Comparison of ENCODE assay signal across 14 mouse cellular contexts in the genomic region with DNA sequence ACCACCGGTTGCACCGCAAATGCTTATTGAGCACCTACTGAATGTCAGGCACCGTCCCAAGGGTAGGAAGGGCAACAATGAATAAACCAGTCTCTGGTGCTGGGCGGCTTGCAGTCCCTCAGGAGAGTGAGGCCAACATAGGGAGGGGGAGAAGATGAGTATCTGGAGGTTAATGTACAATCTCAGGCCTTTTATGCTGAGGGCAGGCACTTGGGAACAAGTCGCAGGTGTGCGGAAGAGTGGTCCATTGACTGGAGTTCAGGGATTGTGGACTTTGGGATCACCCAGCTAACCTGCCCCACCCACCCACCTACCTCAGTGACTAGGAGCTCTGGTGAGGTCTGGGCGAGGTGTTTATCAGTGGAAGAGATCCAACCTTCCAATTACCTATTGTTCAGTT. TPM values are rescaled to one million over a fixed set of nuclear protein-coding genes. Genes with fewer than 3 reads are reported as not detected.
DNase-seq lines count a peak whose midpoint lies in the region; ATAC-seq and TF ChIP-seq lines count a peak whose summit lies in the region.
"Had no signal": no experiment of that assay in that cellular context is flagged by ENCODE, and none has a peak within 500 bp of the region (broad histone marks: within the 10 kb centered on the region; RNA-seq: fewer than 3 reads in every experiment).

No protein-coding gene starts in this region.

- H3K9ac ChIP-seq in liver, embryonic 15.5 days: no peak overlapping the region
- H3K9ac ChIP-seq in intestine, embryonic 16.5 days (ENCODE audit: low read depth, low read length): peak overlapping the region; percentile 45
- H3K9ac ChIP-seq in kidney, postnatal 0 days (ENCODE audit: low read depth, low read length): no peak overlapping the region
- H3K9ac ChIP-seq in stomach, embryonic 16.5 days (ENCODE audit: low read length): no peak overlapping the region

- H3K36me3 ChIP-seq in liver, embryonic 15.5 days (replicated peaks): no peaks in the 10 kb centered on the region
- 0 out of 2 replicates have a peak, but pooled peaks cover 3% of the 10 kb centered on the region for H3K36me3 ChIP-seq in intestine, embryonic 16.5 days (ENCODE audit: control insufficient read depth, insufficient read depth, low read length)
- peaks cover 8% of the 10 kb centered on the region; the same call in 1 of the 2 replicates for H3K36me3 ChIP-seq in kidney, postnatal 0 days (ENCODE audit: insufficient read depth, low read length)
- H3K36me3 ChIP-seq in stomach, embryonic 16.5 days (ENCODE audit: control insufficient read depth, insufficient read depth, low read length): no peaks in the 10 kb centered on the region
- peaks cover 8% of the 10 kb centered on the region; the same call in 1 of the 2 replicates for H3K36me3 ChIP-seq in thymus, adult 2 months (ENCODE audit: control insufficient read depth, insufficient read depth, low read length)

- 70% methylated on average over 7 of the region's 7 CpGs for WGBS in liver, embryonic 15.5 days (ENCODE audit: insufficient replicate concordance)
- WGBS in intestine, embryonic 16.5 days: 59% methylated on average over 7 of the region's 7 CpGs
- 68% methylated on average over 7 of the region's 7 CpGs for WGBS in kidney, postnatal 0 days
- 79% methylated on average over 7 of the region's 7 CpGs for WGBS in stomach, embryonic 16.5 days
- WGBS in thymus, adult 2 months: 98% methylated on average over 7 of the region's 7 CpGs

- no peaks in the 10 kb centered on the region for H3K27me3 ChIP-seq in liver, embryonic 15.5 days
- H3K27me3 ChIP-seq in intestine, embryonic 16.5 days (replicated peaks; ENCODE audit: control insufficient read depth, insufficient read depth, low read length): no peaks in the 10 kb centered on the region
- no peaks in the 10 kb centered on the region for H3K27me3 ChIP-seq in kidney, postnatal 0 days (ENCODE audit: insufficient read depth, low read length)
- H3K27me3 ChIP-seq in stomach, embryonic 16.5 days (ENCODE audit: control insufficient read depth, insufficient read depth, low read length): no peaks in the 10 kb centered on the region
- H3K27me3 ChIP-seq in thymus, adult 2 months (ENCODE audit: control insufficient read depth, insufficient read depth, low read length): no peaks in the 10 kb centered on the region

- TF ChIP-seq POLR2A in thymus, adult 2 months (IDR thresholded peaks at IDR 0.05; ENCODE audit: control insufficient read depth, extremely low read depth, insufficient read depth, low read length, poor library complexity): no peak

- no peak for DNase-seq in liver
- DNase-seq in kidney, postnatal 0 days (ENCODE audit: low spot score): no peak
- DNase-seq in heart, adult 18-20 months: no peak
- DNase-seq in cerebellum, postnatal 25 days: no peak
- no peak for DNase-seq in thymus, adult 2 months
- DNase-seq: cerebellum, adult 2 months; lung, adult 2 months; midbrain, embryonic 14.5 days had no signal

- no peaks in the 10 kb centered on the region for H3K9me3 ChIP-seq in liver, embryonic 15.5 days (replicated peaks)
- H3K9me3 ChIP-seq in intestine, embryonic 16.5 days (ENCODE audit: control insufficient read depth, low read length): no peaks in the 10 kb centered on the region
- no peaks in the 10 kb centered on the region for H3K9me3 ChIP-seq in kidney, postnatal 0 days (replicated peaks; ENCODE audit: low read length)
- H3K9me3 ChIP-seq in stomach, embryonic 16.5 days (replicated peaks; ENCODE audit: control insufficient read depth, low read length): no peaks in the 10 kb centered on the region
- H3K9me3 ChIP-seq: embryonic facial prominence, embryonic 10.5 days; limb, embryonic 10.5 days had no signal

- no peak overlapping the region for H3K4me3 ChIP-seq in liver, embryonic 15.5 days (replicated peaks)
- peak overlapping the region; percentile 20 for H3K4me3 ChIP-seq in intestine, embryonic 16.5 days (ENCODE audit: low read length)
- H3K4me3 ChIP-seq in kidney, postnatal 0 days (replicated peaks; ENCODE audit: low read depth, low read length): no peak overlapping the region
- H3K4me3 ChIP-seq in stomach, embryonic 16.5 days (replicated peaks; ENCODE audit: low read length): no peak overlapping the region
- no peak overlapping the region for H3K4me3 ChIP-seq in thymus, adult 2 months (ENCODE audit: control insufficient read depth, insufficient read depth, low read length)
- H3K4me3 ChIP-seq: embryonic facial prominence, embryonic 10.5 days; limb, embryonic 10.5 days had no signal

- H3K4me1 ChIP-seq in liver, embryonic 15.5 days (replicated peaks): peaks cover 39% of the 10 kb centered on the region
- peaks cover 60% of the 10 kb centered on the region for H3K4me1 ChIP-seq in intestine, embryonic 16.5 days (ENCODE audit: control insufficient read depth, insufficient read depth, low read length)
- H3K4me1 ChIP-seq in kidney, postnatal 0 days (replicated peaks; ENCODE audit: insufficient read depth, low read length): peaks cover 44% of the 10 kb centered on the region
- H3K4me1 ChIP-seq in stomach, embryonic 16.5 days (ENCODE audit: control insufficient read depth, insufficient read depth, low read length): peaks cover 41% of the 10 kb centered on the region
- H3K4me1 ChIP-seq in thymus, adult 2 months (replicated peaks; ENCODE audit: control insufficient read depth, insufficient read depth, low read length): peaks cover 15% of the 10 kb centered on the region

- TF ChIP-seq CTCF in kidney, postnatal 0 days (IDR thresholded peaks at IDR 0.05; ENCODE audit: low read depth): no peak
- TF ChIP-seq CTCF in thymus, adult 2 months (IDR thresholded peaks at IDR 0.05; ENCODE audit: borderline replicate concordance, control insufficient read depth, extremely low read depth, insufficient read depth, low read length, poor library complexity): no peak

- ATAC-seq in liver, embryonic 15.5 days (ENCODE audit: insufficient read depth): no peak
- peak; percentile 86 for ATAC-seq in intestine, embryonic 16.5 days
- peak; percentile 77 for ATAC-seq in kidney, postnatal 0 days (replicated peaks; ENCODE audit: low FRiP score, low read depth)
- ATAC-seq in stomach, embryonic 16.5 days (ENCODE audit: insufficient read depth, low FRiP score): peak; percentile 48
- ATAC-seq: activated CD4-positive, CD25-positive, alpha-beta regulatory T cell, adult 4 months had no signal

- H3K4me2 ChIP-seq in liver, embryonic 15.5 days: no peak overlapping the region
- peak overlapping the region; percentile 45 for H3K4me2 ChIP-seq in intestine, embryonic 16.5 days (ENCODE audit: low read depth, low read length)
- H3K4me2 ChIP-seq in kidney, postnatal 0 days (ENCODE audit: low read length): no peak overlapping the region
- H3K4me2 ChIP-seq in stomach, embryonic 16.5 days (ENCODE audit: low read depth, low read length): peak overlapping the region; percentile 3; the same call in 1 of the 2 replicates

- peak overlapping the region; percentile 41; the same call in 1 of the 2 replicates for H3K27ac ChIP-seq in liver, embryonic 15.5 days (replicated peaks)
- peak overlapping the region; percentile 94 for H3K27ac ChIP-seq in intestine, embryonic 16.5 days (ENCODE audit: low read length)
- H3K27ac ChIP-seq in kidney, postnatal 0 days: peak overlapping the region; percentile 82
- H3K27ac ChIP-seq in stomach, embryonic 16.5 days (ENCODE audit: low read length): peak overlapping the region; percentile 39
- H3K27ac ChIP-seq in thymus, adult 2 months (ENCODE audit: control insufficient read depth, insufficient read depth, low read length): no peak overlapping the region
- H3K27ac ChIP-seq: embryonic facial prominence, embryonic 10.5 days; limb, embryonic 10.5 days had no signal

RNA-seq across cellular contexts. Expression of a gene that starts 6.8 kb away (rescaled TPM):
- 19.5 and 20.1 TPM in 2 replicates for polyA plus RNA-seq in liver, embryonic 15.5 days (2015; fragmentation: Nextera tagmentation; extraction: Ambion mirVana)
- 103 and 104 TPM in 2 replicates for polyA plus RNA-seq in intestine, embryonic 16.5 days (2015; fragmentation: Nextera tagmentation; extraction: Ambion mirVana)
- polyA plus RNA-seq in kidney, postnatal 0 days (2015; fragmentation: Nextera tagmentation; extraction: Ambion mirVana): 106 and 121 TPM in 2 replicates
- polyA plus RNA-seq in stomach, embryonic 16.5 days (2015; fragmentation: Nextera tagmentation; extraction: Ambion mirVana): 54.4 and 59.5 TPM in 2 replicates
- total RNA-seq in heart, adult 18-20 months (2021): 10 to 100 TPM; 53.1 to 54.8 TPM
- polyA plus RNA-seq in thymus, adult 2 months (2012; rRNA removed): 141 and 179 TPM in 2 replicates

Comparison
In these comparisons a context has a peak if more than half of its experiments do, and no peak if none do; other contexts are left out.
1. H3K4me2 ChIP-seq: peak in intestine, embryonic 16.5 days (single experiment) and stomach, embryonic 16.5 days (single experiment); none in liver, embryonic 15.5 days (single experiment) and kidney, postnatal 0 days (single experiment).